Mouse (Mus musculus) kidney, postnatal 10 days (tissue): ENCODE results near the gene S100a14.

ENCODE experiments used
- DNase-seq: peaks from one replicate; pipeline ENCODE4 v3.0.0; 2021; ENCODE audit warnings: mixed read lengths

The S100a14 gene

DNA sequence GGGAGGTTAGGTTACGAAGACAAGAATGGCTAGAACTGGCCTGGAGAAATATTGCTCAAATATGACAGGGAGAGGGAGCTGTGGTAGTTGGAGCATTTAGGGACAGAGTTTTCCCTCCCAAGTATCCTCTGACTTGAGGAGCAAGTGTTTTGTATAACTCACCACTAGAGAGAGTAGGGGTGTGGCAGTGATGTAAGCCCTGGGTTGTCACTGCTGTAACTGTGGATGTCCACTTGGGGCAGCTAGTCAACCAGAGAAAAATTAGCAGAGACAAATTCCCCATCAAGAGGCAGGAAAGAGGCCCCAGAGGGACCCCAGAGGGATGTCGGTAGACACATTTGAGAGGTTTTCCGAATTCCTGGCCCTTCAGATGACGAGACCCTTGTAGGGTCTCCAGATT lies 1.2 kb upstream of the S100a14 start:
- peak; percentile 69 for DNase-seq

DNA sequence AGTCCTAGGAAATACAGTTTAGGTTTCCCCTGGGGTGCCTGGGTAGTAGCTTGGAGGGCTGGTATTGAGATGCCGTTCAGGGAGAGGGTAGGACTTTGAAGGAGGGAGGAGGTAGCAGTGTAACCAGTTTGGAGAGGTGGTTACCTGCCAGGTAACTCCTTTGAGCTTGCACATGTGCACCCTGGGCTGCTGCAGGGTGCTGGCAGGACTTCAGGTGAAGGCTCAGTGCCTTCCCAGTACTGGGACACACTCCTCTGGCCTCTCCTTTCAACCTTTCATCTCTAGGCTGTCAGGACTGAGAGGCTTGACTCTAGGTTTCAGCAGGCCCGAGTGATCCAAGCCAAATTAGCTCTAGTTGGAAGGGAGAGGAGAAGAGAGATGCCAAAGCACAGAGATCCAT lies 580 bp upstream of the S100a14 start:
- DNase-seq = no peak

DNA sequence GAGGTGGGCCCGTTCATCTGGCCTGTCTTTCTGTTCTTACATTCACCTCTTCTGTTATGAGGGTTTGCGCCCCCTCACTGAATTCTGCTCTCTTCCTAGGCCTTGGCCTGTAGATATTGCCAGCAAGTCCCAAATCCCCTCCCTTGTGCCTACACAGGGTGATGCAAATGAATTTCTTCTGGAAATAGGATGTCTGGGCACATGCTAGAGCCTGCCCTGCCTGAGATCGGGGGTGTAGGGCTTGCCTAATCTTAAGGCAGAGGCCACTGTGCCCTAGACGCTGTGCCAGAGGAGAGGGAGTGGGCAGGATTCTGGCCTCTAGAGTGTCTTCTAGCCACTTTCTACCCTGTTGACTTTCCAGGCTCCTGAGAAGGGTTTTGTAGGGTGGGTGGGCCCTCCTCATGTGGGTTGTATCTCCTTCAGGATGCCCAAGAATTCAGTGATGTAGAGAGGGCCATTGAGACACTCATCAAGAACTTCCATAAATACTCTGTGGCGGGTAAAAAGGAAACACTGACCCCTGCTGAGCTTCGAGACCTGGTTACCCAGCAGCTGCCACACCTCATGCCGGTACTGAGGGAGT lies 726 bp downstream of the S100a14 start:
- no peak for DNase-seq

DNA sequence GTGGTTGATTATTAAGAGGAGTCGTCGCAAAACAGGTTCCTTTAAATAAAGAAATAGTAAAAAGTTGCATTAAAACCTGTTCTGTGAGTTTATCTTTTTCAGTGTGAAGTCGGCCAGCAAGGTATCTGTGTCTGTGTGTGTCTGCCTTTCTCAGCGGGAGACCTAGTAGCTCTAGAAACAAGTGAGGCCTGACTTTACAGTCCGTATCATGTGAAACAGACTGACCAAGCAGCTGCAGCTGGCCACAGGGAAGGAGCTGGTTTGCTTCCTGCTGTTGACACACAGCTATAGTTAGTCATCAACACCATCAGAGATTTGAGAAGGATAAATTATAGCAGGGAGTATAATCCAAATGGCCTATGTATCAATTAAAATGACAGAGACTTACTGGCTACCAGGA lies 5.1 kb downstream of the S100a14 start:
- DNase-seq = no peak

DNA sequence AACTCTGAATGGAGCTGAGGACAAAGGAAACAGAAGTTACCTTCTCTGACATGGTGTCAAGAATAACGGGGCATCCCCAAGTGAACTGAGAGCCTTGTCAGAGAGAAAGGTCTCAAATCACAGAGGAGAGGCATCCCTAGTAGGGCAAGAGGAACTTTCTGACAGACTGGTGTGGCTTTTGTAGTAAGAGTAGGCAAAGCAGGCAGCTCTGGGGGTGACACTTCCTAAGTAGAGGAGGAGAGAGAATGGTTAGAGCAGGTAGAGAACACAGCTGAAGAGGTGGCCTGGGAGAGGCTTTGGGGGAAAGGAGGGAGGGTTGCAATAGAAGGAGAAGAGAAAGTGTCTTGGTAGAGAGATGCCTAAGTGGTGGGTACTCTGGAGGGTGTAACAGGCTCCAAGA lies 8.8 kb downstream of the S100a14 start:
- DNase-seq = no peak

DNA sequence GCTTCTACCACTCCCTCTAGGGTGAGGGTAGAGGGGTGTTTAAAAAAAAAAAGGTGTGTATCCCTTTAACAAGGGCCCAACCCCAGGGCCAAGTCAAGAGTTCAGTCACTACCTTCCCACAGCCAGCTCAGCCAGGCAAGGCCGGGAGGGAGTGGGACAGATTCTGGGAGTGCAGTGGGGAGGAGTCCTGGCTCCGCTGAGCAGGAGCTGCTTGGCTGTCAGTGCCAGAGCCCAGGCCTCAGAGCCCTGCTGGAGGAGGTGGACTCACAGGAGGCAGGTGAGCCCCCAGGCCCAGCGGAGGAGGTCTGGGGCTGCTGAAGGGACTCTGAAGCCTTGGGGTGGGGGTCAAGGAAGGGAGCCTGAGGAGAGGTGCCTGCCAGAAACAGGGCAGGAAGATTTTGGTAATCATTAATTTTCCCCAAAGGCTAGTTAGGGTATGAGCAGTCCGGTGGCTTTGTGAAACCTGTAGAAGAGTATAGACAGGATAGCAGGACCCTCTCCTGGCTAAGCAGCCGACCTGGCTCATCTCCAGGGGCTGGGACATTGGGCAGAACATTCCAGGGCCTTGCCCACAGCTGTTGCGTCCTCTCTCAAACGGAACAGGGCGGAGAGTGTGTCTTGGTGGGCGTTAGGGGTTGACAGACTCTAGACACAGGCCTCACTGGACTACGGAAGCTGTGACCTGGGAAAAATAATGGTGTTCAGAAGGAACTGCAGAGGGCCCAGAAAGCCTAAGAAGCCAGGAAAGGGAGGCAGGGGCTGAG lies 10.7 kb downstream of the S100a14 start, which contains the start of gene S100a16:
Gene S100a16 (plus strand): TSS at position 114 of the 764 bp plus-strand sequence.
- peak; percentile 85 for DNase-seq

DNA sequence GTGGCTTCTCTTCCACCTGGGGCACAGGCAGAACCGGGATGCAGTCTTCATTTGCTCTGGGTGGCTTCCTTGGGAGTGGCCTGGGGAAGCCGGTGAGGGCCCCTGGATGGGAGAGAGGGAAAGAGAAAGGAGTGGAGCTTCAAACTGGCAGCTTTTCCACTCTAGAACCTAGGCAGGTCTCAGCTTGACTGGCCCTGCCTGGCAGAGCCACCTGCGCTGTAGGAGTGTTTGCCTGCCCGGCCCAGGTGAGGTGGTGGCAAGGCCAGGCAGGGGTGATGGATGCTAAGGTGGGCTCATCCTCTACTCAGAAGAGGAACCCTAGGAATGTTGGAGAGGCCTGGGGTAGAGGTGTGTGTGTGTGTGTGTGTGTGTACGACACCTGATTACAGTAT lies 11.2 kb downstream of the S100a14 start:
- DNase-seq = peak; percentile 22

DNA sequence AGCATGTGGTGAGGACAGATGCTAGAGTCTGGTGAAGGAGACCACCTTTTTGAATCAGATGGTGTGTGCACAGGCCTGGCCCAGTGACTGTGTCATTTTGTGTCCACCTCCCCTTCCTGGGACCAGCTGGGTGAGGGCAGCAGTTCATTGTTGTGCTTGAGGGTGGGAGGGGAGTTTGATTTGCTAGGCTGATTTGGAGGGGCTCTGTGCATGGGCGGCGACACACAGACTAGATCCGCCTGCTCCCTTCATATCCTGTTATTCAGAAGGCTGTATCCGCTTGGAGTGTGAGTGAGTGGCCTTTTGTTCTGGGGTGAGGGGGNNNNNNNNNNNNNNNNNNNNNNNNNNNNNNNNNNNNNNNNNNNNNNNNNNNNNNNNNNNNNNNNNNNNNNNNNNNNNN lies 14.2 kb downstream of the S100a14 start:
- DNase-seq = peak; percentile 67

DNA sequence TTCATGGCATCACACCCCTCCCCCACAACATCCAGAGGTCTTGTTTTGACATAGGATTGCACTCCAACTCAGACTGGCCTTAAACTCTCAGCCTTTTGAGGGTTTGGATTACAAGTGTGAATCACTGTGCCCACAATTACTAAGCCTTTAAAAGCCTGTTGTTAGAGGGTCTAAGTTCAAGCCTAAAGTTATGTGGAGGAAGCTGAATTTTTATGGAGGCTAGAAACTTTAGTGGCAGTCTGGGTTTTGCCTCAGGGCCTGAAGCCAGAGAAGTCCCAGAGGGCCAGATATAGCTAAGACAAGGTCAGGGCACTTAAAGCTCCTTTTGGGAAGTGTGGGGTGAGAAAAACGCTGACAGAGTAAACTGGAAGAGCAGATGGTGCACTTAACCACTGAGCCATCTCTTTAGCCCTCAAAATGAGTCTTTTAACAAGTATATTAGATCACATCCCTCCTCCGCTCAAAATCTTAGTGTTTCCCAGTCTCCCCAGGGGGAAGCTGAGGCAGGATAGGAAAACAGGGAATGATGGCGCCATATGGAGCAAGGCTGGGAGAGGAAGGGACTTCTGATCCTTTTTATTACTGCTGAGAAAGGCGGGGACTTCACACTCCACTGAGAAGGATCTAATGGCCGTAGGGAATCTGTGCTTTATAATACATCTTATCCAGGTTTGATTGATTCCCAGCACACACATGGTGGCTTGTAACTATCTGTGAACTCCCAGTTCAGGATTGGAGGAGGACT lies 23.2 kb downstream of the S100a14 start:
- peak; percentile 71 for DNase-seq

DNA sequence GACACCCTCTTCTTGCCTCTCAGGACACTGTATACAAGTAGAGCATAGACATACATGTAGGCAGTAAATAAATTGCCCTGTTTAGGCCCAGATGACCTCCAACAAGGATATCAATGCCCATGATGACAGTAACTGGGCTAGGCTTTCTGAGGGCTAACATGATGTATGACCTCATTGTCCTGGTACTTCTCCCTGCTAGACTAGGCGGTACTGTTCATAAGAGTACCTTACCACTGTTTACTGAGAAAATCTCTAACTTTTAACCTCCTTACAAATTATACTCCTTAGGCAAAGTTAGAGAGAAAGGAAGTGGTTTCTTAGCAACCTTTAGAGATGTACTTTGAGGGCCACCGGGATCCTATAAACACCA lies 23.8 kb downstream of the S100a14 start:
- no peak for DNase-seq

DNA sequence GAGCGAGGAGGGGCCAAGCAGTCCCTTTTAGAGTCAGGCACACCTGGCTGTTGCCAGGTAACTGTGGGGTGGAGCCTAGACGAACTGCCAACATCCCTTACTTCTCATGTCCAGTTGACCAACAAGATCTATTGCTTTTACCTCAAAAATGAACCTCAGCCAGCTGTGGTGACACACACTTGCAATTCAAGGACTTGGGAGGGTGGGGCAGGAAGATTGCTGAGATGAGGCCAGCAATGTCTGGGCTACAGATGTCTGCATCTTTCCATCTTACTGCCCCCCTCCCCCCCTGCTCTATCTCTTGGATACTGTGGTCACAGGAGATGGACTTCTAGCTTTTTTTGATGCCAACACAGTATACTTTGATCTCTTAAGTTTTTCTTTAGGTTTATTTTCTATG lies 25.6 kb downstream of the S100a14 start:
- no peak for DNase-seq

DNA sequence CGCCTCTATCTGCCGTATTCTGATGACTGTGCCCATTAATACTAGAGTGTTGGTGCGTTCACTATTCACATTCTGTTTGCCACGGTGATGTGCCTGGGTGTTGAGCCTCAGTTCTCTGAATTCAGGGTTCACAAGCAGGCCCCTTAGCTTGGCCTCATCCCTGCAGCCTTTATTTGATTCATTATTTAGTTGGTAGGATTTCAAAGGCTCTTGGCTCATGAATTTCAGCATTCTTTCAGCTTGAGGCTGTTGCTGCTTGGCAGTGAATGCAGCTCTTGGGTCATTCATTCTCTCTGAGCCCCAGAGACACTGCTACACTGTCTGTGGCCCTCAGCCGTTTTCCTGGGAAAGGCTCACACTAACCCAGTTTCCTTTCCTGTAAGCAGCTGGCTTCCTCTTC lies 29.3 kb downstream of the S100a14 start:
- DNase-seq = peak; percentile 44

DNA sequence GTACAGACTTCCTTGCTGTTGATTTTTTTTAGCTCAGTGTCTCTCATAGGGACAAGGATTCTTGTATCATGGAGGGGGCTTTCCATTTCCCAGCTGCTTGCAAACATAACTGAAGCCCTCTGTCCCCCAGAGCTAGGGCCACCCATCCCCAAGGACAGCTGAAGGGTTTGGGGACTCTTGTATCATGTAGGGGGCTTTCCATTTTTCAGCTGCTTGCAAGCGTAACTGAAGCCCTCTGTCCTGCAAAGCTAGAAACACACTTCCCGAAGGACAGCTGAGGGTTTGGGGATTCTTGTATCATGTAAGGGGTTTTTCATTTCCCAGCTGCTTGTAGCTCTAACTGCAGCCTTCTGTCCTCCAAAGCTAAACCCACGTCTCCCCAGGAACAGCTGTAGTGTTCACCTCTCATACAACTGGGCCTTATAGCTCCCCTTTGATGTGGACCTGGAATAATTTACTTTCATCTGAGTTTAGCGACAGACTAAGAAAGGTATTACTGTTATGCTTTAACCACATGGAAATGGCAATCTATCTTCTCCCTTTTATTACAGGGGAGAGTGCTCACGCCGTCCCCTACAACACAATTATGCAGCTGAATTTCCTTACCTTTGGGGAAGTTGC lies 33.5 kb downstream of the S100a14 start, which contains the start of gene S100a3:
Gene S100a3 (plus strand): TSS at position 571 of the 621 bp plus-strand sequence.
- no peak for DNase-seq

DNA sequence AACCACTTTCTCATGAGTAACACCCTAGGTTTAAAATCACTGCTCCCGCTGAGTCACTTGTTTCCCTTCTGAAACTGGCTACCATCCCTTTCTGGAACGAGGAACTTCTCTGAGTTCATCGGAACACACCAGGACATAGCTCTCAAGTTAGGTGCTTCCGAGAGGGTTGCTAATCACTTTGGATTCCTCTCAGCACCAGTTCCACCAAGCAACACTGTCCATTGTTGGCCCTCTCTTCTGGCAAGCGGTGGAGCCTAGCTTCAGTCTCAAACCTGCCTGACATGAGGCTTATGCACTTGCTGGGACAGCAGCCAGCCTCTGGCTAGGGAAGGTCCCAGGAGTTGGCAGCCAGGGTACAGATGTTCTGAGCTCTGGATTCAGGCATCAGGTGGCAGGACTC lies 48.0 kb downstream of the S100a14 start:
- DNase-seq = no peak

DNA sequence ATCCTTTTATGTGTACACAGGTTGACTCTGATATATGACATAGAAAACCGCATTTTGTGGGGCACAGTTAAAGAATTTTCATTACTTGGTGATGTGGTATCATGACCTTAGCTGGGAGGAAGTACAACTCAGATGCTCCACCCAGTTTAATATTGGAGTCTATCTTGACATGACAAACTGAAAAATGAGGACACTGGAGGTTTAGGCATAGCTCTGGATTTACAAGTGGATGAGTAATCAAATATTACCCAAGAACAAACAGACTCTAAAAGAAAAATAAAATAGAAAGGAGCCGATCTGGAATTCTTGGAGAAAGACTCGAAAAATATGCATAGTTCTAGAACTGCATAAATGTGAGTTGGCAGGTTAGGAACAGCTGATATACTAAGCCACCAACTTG lies 48.7 kb downstream of the S100a14 start:
- DNase-seq = no peak

DNA sequence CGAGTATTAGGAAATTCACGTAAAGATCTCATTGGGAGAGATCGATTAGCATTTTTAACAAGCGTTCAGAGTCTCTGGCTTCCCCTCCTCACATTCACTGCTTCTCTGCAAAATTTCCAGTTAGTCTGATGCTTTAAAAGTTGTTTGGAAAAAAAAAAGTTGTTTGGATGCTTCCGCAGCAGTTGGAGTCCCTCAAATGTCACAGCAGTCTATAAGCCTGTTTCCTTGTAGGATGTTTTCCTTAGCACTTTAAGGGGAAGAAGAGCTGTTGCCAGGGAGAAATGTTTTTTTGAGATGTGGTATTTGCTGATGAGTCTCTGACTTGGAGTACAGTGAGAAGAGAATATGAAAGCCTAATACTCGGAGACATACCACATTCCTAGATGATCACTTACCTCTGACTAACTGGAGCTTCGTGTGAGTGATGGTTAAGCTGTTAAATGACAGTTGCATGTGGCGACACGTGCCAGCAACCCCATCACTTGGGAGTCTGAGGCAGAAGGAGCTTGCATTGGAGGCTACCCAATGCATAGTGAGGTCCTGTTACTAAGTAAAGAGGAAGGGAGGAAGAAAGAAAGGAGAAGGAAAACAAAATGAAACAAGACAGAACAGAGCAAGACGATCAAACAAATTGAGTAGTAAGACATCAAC lies 49.8 kb downstream of the S100a14 start:
- DNase-seq = peak; percentile 67
